Mouse (Mus musculus): ENCODE results near the gene 1700021F05Rik.

GRCm38 (mm10) chr10:43504291-43504690 lies 36.5 kb downstream of the 1700021F05Rik start:
- TF ChIP-seq POLR2A (IDR thresholded peaks at IDR 0.05; ENCODE audit: borderline replicate concordance, extremely low read depth, low read depth, low read length) (no peak), CTCF (IDR thresholded peaks at IDR 0.05; ENCODE audit: insufficient read depth, low read length) (no peak)
